Mouse (Mus musculus) erythroid progenitor cell, adult 5-6 weeks (primary cell): ENCODE measurements at regions not wholly inside any gene's neighbourhood (a gene's known extent, or its start where the extent isn't known, plus 50 kb on each side); places are given as distances from the start of the nearest gene placed in this dataset.
"Not testable (repeated sequence)": the region's sequence is repeated elsewhere in the genome, so short reads cannot be mapped to it uniquely, and the experiment has no call there.

Source experiments
- ATAC-seq: replicated peaks from 2 replicates; pipeline ENCODE4 v1.8.0; 2016; ENCODE audit warnings: moderate number of reproducible peaks, mild to moderate bottlenecking, moderate TSS enrichment, inconsistent platforms; ENCODE audit not compliant: poor library complexity, low FRiP score, severe bottlenecking

DNA sequence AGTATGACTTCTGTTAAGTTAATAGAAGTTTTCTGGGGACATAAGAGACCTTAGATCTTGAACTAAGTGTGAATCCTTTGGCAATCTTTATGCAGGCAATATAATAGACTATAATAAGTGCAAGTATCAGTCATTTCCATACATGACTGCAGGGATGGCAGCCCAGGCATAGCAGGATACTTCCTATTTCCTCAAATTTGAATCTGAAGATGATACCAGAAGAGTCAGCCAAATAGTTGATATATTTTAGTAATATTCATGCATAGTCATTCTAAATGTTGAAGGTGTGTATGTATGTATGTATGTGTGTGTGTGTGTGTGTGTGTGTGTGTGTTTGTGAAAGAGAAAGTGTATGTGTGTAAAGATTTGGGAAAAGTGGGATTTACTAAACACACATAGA lies 64.3 kb downstream of the Prl2c2 start:
- not testable (repeated sequence) for ATAC-seq

DNA sequence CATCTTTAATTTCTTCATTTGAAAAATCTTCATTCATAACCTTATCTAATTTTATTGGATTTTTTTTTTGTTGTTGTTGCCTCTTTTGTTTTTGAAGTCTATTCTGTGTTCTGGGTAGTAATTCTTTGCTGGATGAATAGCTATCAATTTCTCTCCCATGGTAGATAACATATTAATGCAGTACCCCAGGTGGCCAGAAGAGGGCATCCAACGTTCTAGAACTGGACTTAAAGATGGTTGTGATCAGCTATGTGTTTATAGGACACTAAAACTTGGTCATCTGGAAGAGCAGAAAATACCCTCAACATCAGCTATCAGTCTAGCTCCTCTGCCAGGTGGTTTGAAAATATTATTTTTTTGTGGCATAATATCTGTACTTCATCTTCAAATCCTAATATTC lies 70.1 kb downstream of the Prl2c2 start:
- 0 out of 2 replicates have a peak, but pooled peaks have one; percentile 40 for ATAC-seq

DNA sequence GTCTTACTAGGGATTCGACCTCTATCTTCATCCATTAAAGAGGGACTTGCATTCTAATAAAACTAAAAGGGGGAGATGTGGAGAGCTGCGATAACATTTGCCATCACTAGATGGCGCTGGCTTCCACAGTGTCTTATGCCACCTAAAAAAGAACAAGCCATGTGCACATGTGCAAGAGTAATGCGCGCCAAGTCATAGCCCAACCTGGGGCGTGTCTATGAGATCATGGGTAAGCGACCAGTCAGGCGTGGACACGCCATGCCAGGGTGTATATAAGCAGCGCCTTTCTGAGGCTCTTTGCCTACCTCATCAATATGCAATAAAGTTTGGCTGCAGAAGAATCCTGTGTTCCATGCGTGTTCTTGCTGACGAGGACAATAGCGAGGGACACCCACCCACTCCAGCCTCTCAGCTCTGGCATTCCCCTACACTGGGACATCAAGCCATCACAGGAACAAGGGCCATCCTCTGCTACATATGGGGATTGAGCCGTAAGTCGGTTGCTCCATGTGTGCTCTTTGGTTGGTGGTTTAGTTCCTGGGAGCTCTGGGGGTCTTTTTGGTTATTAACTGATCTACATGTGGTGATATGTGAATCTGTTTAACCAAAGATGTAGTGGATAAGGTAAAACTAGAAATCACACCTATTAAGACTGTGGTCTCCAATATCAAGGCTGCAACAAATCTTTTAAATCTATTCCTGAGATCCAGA lies 73.1 kb downstream of the Prl2c2 start:
- ATAC-seq: not testable (repeated sequence)

DNA sequence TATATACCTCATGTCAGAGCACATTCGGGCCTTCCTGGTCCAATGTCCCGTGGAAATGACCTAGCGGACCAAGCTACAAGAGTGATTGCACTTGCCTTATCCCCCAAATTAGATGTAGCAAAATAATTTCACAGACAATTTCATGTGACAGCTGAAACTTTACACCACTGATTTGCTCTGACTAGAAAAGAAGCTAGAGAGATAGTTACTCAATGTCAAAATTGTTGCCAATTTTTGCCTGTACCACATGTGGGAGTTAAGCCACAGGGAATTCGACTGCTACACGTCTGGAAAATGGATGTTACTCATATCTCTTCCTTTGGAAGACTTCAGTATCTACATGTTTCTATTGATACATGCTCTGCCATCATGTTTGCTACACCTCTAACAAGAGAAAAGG lies 74.6 kb downstream of the Prl2c2 start:
- ATAC-seq: no peak

DNA sequence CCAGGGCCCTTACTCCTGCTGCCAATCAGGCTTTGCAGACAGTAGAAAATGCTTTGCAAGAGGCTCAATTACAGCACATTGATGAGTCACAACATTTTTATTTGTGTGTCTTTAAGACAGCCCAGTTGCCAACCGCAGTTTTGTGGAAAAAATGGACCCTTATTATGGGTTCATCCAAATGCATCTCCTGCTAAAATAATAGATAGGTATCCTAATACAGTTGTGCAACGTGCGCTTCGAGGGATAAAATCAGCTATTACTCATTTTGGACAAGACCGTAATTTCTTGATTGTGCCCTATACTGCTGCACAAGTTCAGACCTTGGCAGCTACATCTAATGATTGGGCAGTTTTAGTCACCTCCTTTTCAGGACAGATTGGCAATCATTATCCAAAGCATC lies 75.4 kb downstream of the Prl2c2 start:
- ATAC-seq: no peak

DNA sequence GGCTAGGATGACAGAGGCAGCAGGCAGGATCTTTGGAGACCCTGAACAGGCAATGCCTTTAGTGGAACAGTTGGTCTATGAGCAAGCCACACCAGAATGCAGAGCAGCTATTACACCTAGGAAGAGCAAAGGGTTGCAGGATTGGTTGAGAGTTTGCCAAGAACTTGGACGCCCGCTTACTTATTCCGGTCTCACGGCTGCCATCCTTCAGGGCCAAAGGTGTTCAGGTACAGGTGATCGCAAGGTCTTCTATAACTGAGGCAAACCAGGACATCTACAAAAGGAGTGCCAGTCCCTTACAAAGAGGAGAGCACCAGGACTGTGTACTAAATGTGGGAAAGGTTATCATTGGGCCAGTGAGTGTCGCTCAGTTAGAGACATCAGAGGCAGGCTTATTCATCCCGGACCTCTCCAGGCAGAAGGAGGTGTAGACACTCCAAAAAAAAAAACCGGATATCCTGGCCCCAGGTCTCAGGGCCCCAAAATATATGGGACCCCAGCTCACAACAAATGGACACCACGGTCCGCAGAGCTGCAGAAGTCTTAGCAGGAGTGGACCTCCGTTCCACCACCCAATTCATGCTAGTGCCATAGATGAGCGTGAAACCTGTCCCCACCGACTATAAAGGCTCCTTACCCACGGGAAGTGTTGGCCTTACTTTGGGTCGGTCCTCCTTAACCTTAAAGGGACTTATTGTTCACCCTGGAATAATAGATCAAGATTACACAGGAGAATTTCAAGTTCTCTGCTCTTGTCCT lies 77.4 kb downstream of the Prl2c2 start:
- ATAC-seq: no peak

DNA sequence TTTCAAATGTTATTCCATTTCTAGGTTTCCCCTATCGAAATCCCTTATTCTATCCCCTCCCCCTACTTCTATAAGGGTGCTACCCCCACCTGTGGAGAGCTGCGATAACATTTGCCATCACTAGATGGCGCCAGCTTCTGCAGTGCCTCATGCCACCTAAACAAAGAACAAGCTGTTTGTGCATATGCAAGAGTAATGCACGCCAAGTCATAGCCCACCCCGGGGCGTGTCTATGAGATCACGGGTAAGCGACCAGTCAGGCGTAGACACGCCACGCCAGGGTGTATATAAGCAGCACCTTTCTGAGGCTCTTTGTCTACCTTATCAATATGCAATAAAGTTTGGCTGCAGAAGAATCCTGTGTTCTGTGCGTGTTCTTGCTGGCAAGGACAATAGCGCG lies 79.6 kb downstream of the Prl2c2 start:
- no peak for ATAC-seq

DNA sequence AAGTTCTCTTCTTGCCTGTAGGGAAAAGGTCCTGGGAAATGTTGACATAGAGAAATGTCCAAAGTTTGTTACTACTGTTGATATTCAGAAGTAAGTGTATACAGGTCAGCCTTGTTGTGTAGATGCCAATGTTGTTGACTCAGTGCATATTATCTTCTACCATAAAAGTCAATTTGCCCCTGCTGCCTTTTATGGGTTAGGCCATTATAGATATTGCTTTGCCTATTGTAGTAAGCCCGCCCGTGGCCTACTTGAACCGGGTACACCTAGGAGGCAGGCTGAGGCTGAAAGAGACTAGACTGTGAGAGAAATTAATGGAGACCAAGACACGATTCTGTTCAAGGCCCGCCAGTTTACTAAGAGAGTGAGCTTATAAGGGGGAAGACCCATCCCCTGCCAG lies 92.3 kb downstream of the Prl2c2 start:
- no peak for ATAC-seq

DNA sequence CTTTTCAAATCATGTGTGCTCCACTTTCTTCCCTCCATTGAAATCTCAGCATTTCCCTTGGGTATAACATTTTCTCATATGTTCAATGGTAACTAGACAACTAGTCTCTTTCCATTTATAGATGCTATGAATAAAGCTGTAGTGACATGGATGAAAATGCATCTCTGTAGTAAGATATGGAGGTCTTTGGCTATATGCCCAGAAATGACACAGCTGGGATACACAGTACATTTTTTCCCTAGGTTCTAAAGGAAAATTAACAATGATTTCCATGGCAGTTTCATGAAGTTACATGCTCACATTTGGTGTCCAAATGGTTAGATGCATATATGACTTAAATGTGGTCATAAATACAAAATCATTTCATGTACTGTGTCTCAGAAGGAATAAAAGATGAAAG lies 99.0 kb downstream of the Prl2c2 start:
- no peak for ATAC-seq

DNA sequence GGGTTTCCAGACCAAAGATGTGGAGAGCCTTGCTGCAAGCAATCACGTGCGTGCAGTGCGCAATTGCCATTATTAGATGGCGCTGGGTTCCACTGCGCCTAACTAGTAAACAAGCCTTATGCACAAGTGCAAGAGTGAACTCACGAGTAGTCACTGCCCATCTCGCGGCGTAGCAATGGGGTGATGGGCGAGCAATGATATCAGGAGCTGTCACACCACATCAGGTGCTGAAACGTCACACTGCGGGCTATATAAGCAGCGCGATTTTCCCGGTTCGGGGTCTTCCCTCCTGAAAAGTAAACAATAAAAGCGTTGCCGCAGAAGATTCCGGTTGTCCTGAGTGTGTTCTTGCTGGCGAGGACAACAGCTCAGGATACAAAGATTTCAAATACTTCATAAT lies 89.8 kb upstream of the Prl2c3 start:
- not testable (repeated sequence) for ATAC-seq

DNA sequence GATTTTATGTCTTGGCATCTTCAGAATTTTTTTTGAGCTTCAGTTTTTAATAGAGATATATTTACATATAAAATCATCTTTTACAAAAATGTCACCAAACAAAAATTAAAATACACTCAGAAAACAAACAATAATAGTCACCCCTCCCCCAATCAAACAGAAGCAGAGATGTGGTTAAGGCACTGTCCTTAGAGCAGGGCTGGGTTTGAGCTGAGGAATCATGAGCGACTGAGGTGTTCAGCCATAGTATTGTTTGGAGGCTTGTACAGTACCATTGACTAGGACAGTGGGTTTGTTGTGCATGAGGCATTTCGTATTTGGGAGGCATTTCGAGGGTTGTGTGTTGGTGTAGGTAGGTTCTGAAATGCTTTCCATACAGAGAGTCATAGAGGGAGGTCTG lies 79.6 kb upstream of the Prl2c3 start:
- not testable (repeated sequence) for ATAC-seq

DNA sequence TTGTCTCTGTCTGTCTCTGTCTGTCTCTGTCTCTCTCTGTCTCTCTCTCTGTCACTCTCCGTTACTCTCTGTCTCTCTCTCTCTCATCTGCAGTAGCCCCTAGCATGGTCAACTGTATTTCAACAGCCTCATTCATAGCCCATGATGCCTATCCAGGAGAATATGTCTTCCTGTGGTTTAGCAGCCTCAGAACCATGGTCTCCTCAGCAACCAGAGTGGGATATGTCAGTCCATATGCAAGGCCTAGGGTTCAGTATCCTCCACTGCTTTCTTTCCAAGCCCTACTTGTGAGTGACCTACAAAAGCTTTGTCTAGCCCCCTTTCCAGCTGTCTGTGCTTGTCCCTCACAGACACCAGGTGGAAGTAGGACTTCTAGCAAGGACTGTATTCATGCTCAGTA lies 65.1 kb upstream of the Prl2c3 start:
- ATAC-seq: not testable (repeated sequence)

DNA sequence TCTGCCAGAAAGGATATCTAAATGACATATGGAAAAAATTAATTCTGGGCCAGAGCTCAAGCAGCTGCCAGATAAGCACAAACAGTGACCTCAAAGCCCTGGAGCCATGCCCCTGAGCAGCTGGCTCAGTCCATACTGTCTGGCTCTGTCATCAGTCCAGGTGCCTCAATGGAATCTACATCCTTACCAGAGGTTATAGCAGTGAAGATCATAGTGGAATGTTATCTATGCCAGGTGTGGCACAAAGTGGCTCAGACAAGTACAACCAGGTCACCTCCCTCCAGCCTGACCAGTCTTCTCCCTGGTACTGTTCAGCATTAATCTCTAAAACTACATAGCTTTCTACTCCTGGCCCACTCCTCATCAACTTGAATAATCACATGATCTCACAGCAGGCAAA lies 64.4 kb upstream of the Prl2c3 start:
- ATAC-seq: peak; percentile 33; the same call in 1 of the 2 replicates

DNA sequence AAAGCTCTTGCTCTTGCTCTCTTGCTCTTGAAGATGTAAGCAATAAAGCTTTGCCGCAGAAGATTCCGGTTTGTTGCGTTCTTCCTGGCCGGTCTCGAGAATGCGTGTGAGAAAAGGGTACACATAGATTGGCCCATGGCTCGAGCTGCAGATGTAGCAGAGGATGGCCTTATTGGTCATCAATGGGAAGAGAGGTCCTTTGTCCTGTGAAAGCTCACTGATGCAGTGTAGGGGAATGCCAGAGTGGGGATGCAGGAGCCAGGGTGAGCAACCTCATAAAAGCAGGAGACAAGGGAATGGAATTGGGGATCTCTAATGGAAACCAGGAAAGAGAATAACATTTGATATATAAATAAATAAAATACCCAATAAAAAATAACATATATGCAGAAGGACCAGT lies 63.7 kb upstream of the Prl2c3 start:
- not testable (repeated sequence) for ATAC-seq

DNA sequence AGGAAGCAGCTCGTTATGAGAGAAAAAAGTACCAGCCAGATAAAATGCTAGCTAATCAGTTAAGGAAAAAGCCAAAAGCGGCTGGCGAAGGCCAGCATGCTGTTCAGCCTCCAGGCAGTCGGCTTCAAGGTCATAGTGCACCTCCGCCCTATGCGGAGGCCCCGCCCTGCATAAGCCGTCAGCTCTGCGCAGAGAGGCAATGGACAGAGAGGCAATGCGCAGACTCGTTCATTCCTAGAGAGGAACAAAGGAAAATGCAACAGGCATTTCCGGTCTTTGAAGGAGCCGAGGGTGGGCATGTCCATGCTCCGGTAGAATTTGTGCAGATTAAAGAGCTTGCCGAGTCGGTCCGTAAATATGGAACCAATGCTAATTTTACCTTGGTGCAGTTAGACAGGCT lies 61.1 kb upstream of the Prl2c3 start:
- not testable (repeated sequence) for ATAC-seq

DNA sequence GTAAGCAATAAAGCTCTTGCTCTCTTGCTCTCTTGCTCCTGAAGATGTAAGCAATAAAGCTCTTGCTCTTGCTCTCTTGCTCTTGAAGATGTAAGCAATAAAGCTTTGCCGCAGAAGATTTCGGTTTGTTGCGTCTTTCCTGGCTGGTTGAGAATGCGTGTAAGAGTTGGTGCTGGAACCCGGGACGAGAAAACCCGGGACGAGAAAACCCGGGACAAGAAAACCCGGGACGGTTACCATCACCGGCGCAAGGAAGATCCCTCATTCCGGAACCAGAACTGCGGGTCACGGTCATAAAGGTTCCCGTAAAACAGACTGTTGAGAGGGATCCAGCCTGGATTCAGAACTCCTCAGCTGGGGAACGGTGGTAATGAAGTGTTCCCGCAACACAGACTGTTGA lies 60.1 kb upstream of the Prl2c3 start:
- not testable (repeated sequence) for ATAC-seq
